Mouse (Mus musculus) neutrophil, adult 59 days (primary cell): ENCODE measurements around the gene Dnajb7. TPM values are rescaled to one million over a fixed set of nuclear protein-coding genes. Genes with fewer than 3 reads are reported as not detected.

ENCODE experiments used
- total RNA-seq, 2 experiments: library from RNA; stranded (reverse); gene quantifications; 1 replicate in 1 of 2; 2 replicates in 1 of 2; pipeline ENCODE4 v1.2.4; 2023

Gene Dnajb7
- not detected for total RNA-seq

GRCm38 (mm10) chr15:81408199-81408598 lies at the start of gene Dnajb7:
Dnajb7 (minus strand) TSS chr15:81408299.

GRCm38 (mm10) chr15:81399638-81400315 lies 8.3 kb downstream of the Dnajb7 start, which contains the start of the genes St13 and Xpnpep3:
St13 (minus strand) TSS chr15:81400077.
Xpnpep3 (plus strand) TSS chr15:81400138.

GRCm38 (mm10) chr15:81360345-81361021 lies 47.6 kb downstream of the Dnajb7 start, which contains the start of gene Slc25a17:
Slc25a17 (minus strand) TSS chr15:81360812.

Other genes with a start within 250 kb of the Dnajb7 start
- 100 to 1,000 TPM; 194 to 218 TPM for gene Mrtfa, start 217.5 kb downstream of the Dnajb7 start, total RNA-seq
- gene Mchr1, start 172.8 kb downstream of the Dnajb7 start, total RNA-seq: not detected
- 10 to 100 TPM; 22.9 to 25.8 TPM for gene Slc25a17, start 47.5 kb downstream of the Dnajb7 start, total RNA-seq
- 10 to 100 TPM; 36.3 to 52.7 TPM for gene St13, start 8.2 kb downstream of the Dnajb7 start, total RNA-seq
- gene Xpnpep3, start 8.2 kb downstream of the Dnajb7 start, total RNA-seq: 10 to 100 TPM in 1 of 2 experiments, 1 to 10 TPM in 1; 9.1 to 11.2 TPM
- 10 to 100 TPM; 80.4 to 91.9 TPM for gene Rbx1, start 58.0 kb upstream of the Dnajb7 start, total RNA-seq
- gene Ep300, start 177.1 kb upstream of the Dnajb7 start, total RNA-seq: 100 to 1,000 TPM; 173 to 179 TPM